In the genomic region with DNA sequence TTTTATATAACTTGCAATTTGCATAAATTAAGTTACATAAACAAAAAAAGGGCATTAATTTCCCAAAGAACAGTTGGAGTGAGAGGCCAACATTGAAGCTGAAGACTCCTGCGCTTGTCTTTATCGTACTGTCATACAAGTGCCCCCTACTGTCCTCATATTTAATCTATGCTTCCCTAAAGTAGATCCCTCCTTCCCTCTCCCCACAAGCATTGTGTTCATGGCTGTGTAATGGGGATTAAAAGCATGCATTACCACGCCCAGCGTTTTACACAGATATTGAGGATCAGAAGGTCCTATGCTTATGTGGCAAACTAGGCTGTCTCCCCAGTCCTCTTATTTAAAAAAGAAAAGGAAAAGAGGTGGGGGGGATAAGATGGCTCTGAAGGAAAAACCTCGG, we compare ENCODE assay signal across 24 mouse cellular contexts. TPM values are rescaled to one million over a fixed set of nuclear protein-coding genes. Genes with fewer than 3 reads are reported as not detected.
DNase-seq lines count a peak whose midpoint lies in the region; ATAC-seq and TF ChIP-seq lines count a peak whose summit lies in the region.
"Had no signal": no experiment of that assay in that cellular context is flagged by ENCODE, and none has a peak within 500 bp of the region (broad histone marks: within the 10 kb centered on the region; RNA-seq: fewer than 3 reads in every experiment).

No protein-coding gene starts in this region.

- WGBS in heart, postnatal 0 days: 68% methylated on average over 5 of the region's 5 CpGs
- WGBS in lung, embryonic 14.5 days: 73% methylated on average over 5 of the region's 5 CpGs

- ATAC-seq in heart, postnatal 0 days (ENCODE audit: insufficient read depth, low read depth): no peak
- no peak for ATAC-seq in lung, embryonic 14.5 days (ENCODE audit: insufficient read depth)
- ATAC-seq: forebrain, embryonic 14.5 days; inflammation-experienced regulatory T-cells, adult 6 months; midbrain, embryonic 13.5 days had no signal

- H3K27ac ChIP-seq in heart, postnatal 0 days (ENCODE audit: low read depth): no peak overlapping the region
- H3K27ac ChIP-seq in lung, embryonic 14.5 days (ENCODE audit: low read depth): no peak overlapping the region
- peak overlapping the region; percentile 93 for H3K27ac ChIP-seq in ES-Bruce4 (ENCODE audit: insufficient read depth, low read length)
- H3K27ac ChIP-seq: embryonic facial prominence, embryonic 13.5 days; hindbrain, embryonic 14.5 days; liver, embryonic 14.5 days had no signal

- H3K9me3 ChIP-seq in heart, postnatal 0 days (replicated peaks; ENCODE audit: control insufficient read depth, low read length): no peaks in the 10 kb centered on the region
- H3K9me3 ChIP-seq in lung, embryonic 14.5 days (ENCODE audit: low read depth, low read length): no peaks in the 10 kb centered on the region
- H3K9me3 ChIP-seq in ES-Bruce4 (replicated peaks; ENCODE audit: control insufficient read depth, insufficient read depth, low read length, poor library complexity, severe bottlenecking): no peaks in the 10 kb centered on the region
- H3K9me3 ChIP-seq: embryonic facial prominence, embryonic 13.5 days; megakaryocyte, embryonic 14.5 days; midbrain, embryonic 13.5 days had no signal

- DNase-seq in heart, postnatal 0 days (ENCODE audit: low spot score): no peak
- DNase-seq in heart, postnatal 10 days: no peak
- DNase-seq in lung, embryonic 14.5 days: peak; percentile 65
- no peak for DNase-seq in lung, postnatal 10 days
- peak; percentile 80 for DNase-seq in R1 (ENCODE audit: low read depth, low spot score)
- DNase-seq in urinary bladder, postnatal 14 days (ENCODE audit: low spot score): no peak
- DNase-seq: cerebellum, adult 11-12 months; cerebellum, postnatal 10 days; gastrocnemius, postnatal 25 days; heart, adult 18-20 months; heart, postnatal 4 days; kidney, adult 8-10 months; kidney, postnatal 14 days; right cerebral cortex, adult 18-20 months; right cerebral cortex, postnatal 4 days; thymus, postnatal 25 days had no signal

- H3K27me3 ChIP-seq in heart, postnatal 0 days (ENCODE audit: control insufficient read depth, insufficient read depth, low read length): no peaks in the 10 kb centered on the region
- H3K27me3 ChIP-seq in lung, embryonic 14.5 days (ENCODE audit: insufficient read depth, low read length): no peaks in the 10 kb centered on the region
- no peaks in the 10 kb centered on the region for H3K27me3 ChIP-seq in ES-Bruce4 (ENCODE audit: control insufficient read depth, insufficient read depth, low read length, poor library complexity, severe bottlenecking)
- H3K27me3 ChIP-seq: embryonic facial prominence, embryonic 13.5 days; midbrain, embryonic 13.5 days had no signal

- H3K4me2 ChIP-seq in heart, postnatal 0 days (ENCODE audit: low read depth, low read length): no peak overlapping the region
- H3K4me2 ChIP-seq in lung, embryonic 14.5 days: no peak overlapping the region
- H3K4me2 ChIP-seq: embryonic facial prominence, embryonic 13.5 days; hindbrain, embryonic 14.5 days; midbrain, embryonic 13.5 days had no signal

- TF ChIP-seq CTCF in heart, postnatal 0 days (IDR thresholded peaks at IDR 0.05; ENCODE audit: low read depth): peak; percentile 15; the same call in 1 of the 2 replicates
- TF ChIP-seq CTCF in lung, embryonic 14.5 days (IDR thresholded peaks at IDR 0.05; ENCODE audit: low read depth): peak; percentile 48
- no peak for TF ChIP-seq CTCF in ES-Bruce4 (IDR thresholded peaks at IDR 0.05; ENCODE audit: low read depth, low read length)

- intact Hi-C loops in heart, postnatal 10 days (cut with DNase I): no loop called here

- TF ChIP-seq EP300 in heart, postnatal 0 days (IDR thresholded peaks at IDR 0.05; ENCODE audit: low read depth): no peak
- no peak for TF ChIP-seq EP300 in ES-Bruce4 (IDR thresholded peaks at IDR 0.05; ENCODE audit: insufficient read depth, low read depth, low read length)

- H3K9ac ChIP-seq in heart, postnatal 0 days (replicated peaks; ENCODE audit: low read depth, low read length): no peak overlapping the region
- no peak overlapping the region for H3K9ac ChIP-seq in lung, embryonic 14.5 days
- H3K9ac ChIP-seq in ES-Bruce4 (ENCODE audit: low read depth, poor library complexity, severe bottlenecking): 0 out of 2 replicates have a peak overlapping the region, but pooled peaks have one; percentile 5
- H3K9ac ChIP-seq: embryonic facial prominence, embryonic 13.5 days; hindbrain, embryonic 14.5 days; liver, embryonic 14.5 days; midbrain, embryonic 13.5 days had no signal

- peaks cover 30% of the 10 kb centered on the region for H3K4me1 ChIP-seq in heart, postnatal 0 days (ENCODE audit: control insufficient read depth, insufficient read depth)
- peaks cover 22% of the 10 kb centered on the region for H3K4me1 ChIP-seq in lung, embryonic 14.5 days (ENCODE audit: insufficient read depth)
- H3K4me1 ChIP-seq in ES-Bruce4 (ENCODE audit: control insufficient read depth, insufficient read depth, low read length): peaks cover 5% of the 10 kb centered on the region

- H3K36me3 ChIP-seq in heart, postnatal 0 days (replicated peaks; ENCODE audit: control insufficient read depth, insufficient read depth, low read length): no peaks in the 10 kb centered on the region
- H3K36me3 ChIP-seq in lung, embryonic 14.5 days (ENCODE audit: insufficient read depth): no peaks in the 10 kb centered on the region
- no peaks in the 10 kb centered on the region for H3K36me3 ChIP-seq in ES-Bruce4 (ENCODE audit: control insufficient read depth, insufficient read depth, low read length, poor library complexity, severe bottlenecking)
- H3K36me3 ChIP-seq: embryonic facial prominence, embryonic 13.5 days had no signal

- TF ChIP-seq POLR2A in ES-Bruce4 (IDR thresholded peaks at IDR 0.05; ENCODE audit: insufficient read depth, low read length): no peak

- H3K4me3 ChIP-seq in heart, postnatal 0 days (ENCODE audit: low read depth, low read length): no peak overlapping the region
- H3K4me3 ChIP-seq in lung, embryonic 14.5 days (ENCODE audit: low read depth, low read length): no peak overlapping the region
- H3K4me3 ChIP-seq in ES-Bruce4 (ENCODE audit: low read depth, low read length): no peak overlapping the region
- H3K4me3 ChIP-seq: embryonic facial prominence, embryonic 13.5 days; megakaryocyte, embryonic 14.5 days; midbrain, embryonic 13.5 days had no signal

RNA-seq across cellular contexts. Expression of a gene that starts 56.5 kb away (rescaled TPM):
- 236 and 250 TPM in 2 replicates for total RNA-seq in heart, postnatal 0 days (2014; rRNA removed; ENCODE audit: low replicate concordance)
- 40.2 and 41.4 TPM in 2 replicates for polyA plus RNA-seq in heart, postnatal 0 days (2015; fragmentation: Nextera tagmentation; extraction: Ambion mirVana)
- 100 to 1,000 TPM; 316 to 364 TPM for total RNA-seq in heart, postnatal 10 days (2021)
- 103 and 107 TPM in 2 replicates for polyA plus RNA-seq in lung, embryonic 14.5 days (2014; fragmentation: Nextera tagmentation; extraction: Ambion mirVana)
- polyA plus RNA-seq in ES-Bruce4 (2011; ENCODE audit: insufficient read depth, insufficient read length, low read depth, missing spikeins): 251 and 257 TPM in 2 replicates

Comparison
In these comparisons a context has a peak if more than half of its experiments do, and no peak if none do; other contexts are left out.
1. DNase-seq: peak in lung, embryonic 14.5 days (single experiment) and R1 (single experiment); none in heart, postnatal 0 days (single experiment), heart, postnatal 10 days (0 of 2), lung, postnatal 10 days (single experiment) and urinary bladder, postnatal 14 days (single experiment).